Mouse (Mus musculus) adrenal gland, postnatal 36 days (tissue): ENCODE measurements around the gene Zfp945. TPM values are rescaled to one million over a fixed set of nuclear protein-coding genes. Genes with fewer than 3 reads are reported as not detected.
"Not testable (repeated sequence)": the region's sequence is repeated elsewhere in the genome, so short reads cannot be mapped to it uniquely, and the experiment has no call there.

Source experiments
- DNase-seq, 2 experiments: peaks; one replicate each; pipeline ENCODE4 v3.0.0; 2021; ENCODE audit warnings: mixed read lengths in 1 of 2
- long read RNA-seq, 2 experiments: library from polyadenylated mRNA; stranded (forward); transcript quantifications; one replicate each; pipeline ENCODE4 v2.0.0; 2021; ENCODE audit warnings: borderline sequencing depth in 2 of 2
- total RNA-seq, 2 experiments: library from RNA; stranded (reverse); gene quantifications; 2 replicates each; pipeline ENCODE4 v1.2.3; 2021

Gene Zfp945
- total RNA-seq, result 10 to 100 TPM in 1 of 2 experiments, 1 to 10 TPM in 1; 8.2 to 13.2 TPM
- long read RNA-seq, experiment 1, full-length matches to known transcripts, result 1 of 1 reads
- long read RNA-seq, experiment 1, partial matches to known transcripts, result 0 of 1 reads
- long read RNA-seq, experiment 1, other reads (novel, unspliced or antisense), result 0 of 1 reads
- long read RNA-seq, experiment 2, full-length matches to known transcripts, result 3 of 4 reads
- long read RNA-seq, experiment 2, partial matches to known transcripts, result 0 of 4 reads
- long read RNA-seq, experiment 2, other reads (novel, unspliced or antisense), result 1 of 4 reads

DNA sequence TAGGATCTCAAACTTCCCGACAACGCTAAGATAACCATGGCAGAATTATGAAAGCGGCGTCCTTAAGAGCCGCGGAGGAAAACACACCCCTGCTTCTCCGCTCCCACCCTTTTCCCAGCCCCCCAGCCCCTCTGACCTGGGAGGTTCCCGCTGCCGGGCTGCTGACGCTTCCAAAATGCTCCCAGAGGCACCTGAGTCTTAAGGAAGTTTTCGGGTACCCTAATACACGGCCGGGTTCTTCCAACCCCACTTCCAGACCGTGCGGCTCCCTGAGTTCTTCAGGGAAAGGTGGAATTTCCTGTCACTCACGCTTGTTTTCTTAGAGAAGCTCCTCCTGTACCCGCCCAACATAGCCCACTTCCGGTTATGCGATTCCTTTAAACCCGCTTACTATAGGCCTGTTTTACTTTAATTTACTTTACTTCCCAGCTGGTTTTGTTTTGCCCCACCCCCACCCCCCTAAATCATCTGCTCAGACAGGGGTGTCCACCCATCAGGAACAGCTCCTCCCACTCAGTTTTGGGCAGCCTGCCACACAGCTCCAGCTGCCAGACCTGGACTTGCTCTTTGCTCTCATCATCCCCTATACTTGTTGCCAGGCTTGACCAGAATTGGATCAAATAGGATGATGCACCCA, at the start of gene Zfp945:
Zfp945 (minus strand) TSS at position 290 of the 637 bp plus-strand sequence.
- peak; percentile 75 to 85 for DNase-seq

DNA sequence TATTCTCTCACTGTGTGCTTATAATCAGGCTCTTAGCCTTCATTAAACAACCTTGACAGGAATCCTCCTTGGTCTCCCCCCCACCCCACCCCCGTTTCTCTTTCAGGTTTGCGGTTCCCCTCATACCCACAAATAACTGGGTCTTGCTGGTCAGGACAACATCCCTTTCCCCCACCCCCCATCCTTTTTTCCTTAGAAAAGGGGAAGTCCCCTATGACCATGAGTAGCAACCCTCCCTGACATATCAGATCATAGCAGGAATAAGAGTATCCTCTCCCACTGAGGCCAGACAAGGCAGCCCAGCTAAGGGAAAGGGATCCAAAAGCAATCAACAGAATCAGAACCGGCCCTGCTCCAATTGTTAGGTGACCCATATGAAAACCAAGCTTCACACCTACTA, 21.4 kb upstream of the Zfp945 start:
- no peak for DNase-seq

DNA sequence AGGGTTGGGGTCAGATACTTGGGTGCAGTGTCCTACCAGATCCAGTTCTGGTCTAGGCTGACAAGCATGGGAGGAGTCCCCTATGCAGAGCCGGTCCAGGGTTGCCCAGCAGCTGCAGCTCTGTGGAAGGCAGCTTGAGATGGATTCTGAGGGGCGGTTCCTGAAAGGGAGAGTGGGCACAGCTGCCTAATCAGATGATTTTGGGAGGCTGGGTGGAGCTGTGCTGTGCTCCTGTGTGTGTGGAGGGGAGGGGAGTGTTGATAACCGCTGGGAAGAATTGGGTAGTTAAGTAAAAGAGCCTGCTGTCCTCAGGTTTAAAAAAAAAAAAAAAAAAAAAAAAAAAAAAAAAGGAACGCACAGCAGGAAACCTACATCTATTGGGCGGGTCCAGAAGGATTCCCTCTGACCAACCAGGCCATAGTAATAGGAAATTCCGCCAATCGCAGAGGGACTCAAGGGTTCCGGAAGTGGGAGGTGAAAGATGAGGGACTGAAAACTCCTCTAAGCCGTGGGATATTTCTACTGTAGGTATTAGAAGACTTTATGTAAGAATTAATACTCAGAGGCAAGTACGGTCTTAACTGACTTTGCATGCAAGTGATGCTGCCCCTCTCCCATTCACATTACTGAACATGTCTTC, 17.2 kb upstream of the Zfp945 start:
- DNase-seq, result no peak

DNA sequence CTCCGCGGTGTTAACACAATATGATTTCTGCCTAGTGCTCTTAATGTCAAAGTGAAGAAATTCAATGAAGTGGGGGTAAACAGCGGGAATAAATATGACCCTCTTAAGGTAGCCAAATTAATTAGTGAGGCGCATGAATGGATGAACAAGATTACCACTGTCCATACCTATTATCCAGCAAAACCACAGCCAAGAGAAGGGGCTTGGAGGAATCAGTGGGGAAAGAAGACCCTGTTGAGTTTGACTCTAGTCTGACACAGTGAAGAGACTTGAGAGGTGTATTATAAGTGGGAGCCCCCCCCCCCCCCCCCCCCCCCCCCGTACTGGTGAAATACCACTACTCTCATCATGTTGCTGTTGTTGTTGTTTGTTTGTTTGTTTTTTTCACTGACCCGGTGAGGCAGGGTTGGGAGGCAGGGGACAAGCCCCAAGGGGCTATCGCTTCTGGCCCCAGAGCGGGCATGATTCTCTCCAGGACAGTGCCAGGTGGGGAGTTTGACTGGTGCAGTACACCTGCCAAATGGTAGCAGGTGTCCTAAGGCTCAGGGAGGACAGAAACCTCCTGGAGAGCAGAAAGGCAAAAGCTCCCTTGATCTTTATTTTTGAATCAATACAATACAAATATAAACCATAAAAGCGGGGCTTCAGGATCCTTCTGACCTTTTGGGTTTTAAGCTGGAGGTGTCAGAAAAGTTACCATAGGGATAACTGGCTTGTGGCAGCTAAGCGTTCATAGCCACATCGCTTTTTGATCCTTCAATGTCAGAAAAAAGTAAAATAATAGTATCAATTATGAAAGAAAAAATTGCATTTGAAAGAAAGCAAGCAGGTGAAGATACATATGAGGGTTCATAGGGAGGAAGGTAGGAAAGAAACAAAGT, 10.7 kb upstream of the Zfp945 start:
- DNase-seq, result no peak

DNA sequence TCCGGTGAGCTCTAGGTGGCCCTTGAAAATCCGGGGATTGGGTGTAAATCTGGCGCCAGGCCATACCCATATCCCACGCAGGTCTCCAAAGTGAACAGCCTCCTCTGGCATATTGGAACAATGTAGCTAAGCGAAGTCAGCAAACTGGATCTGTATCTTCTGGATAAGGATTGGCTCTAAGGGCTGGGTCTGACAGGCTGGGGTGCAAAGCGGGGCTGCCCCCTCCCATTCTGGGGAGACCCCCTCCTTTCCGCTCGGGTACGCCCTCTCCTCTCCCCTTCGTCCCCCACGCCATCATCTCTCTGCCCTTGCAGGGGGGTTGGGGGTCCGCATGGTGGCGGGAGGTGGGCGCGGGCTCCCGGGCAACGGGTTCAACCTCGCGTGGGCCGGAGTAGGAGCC, 9.4 kb upstream of the Zfp945 start:
- no peak for DNase-seq

DNA sequence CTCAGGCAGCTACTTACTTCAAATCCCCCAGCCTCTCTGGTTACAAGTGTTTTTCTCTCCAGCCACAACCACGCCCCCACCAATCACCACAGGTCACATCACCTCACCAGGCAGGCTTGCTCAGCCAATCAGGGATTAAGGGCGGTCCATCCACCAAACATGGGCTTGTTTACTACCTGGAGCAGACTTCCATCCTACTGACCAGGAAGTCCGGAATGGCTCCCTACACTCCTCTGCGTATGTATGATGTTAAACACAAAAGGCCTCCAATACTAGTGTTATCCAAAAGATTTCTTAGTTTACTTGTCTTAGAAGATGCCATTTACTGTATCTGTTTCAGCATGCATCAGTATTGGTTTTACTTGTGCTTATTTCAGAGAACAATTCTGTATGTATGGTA, 8.6 kb upstream of the Zfp945 start:
- DNase-seq, result not testable (repeated sequence)

DNA sequence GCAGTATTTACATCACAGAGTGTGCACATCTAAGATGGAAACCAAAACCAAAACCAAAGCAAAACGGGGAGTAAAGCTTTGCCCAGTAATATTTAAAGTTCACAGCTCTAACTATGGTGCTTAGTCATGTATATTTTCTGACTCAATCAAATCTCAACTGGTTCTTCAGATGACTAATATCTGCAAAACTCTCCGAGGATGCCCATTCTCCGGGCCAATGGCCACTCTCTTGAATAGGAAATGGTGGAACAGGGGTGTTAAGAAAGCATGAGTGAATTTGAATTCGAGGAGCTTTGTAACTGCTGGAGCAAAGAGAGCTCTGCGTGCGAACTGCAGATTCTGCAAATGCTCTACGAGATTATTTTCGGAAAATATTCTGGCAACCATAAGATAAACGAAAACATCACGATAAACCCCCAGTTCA, 501 bp downstream of the Zfp945 start:
- DNase-seq, result peak; percentile 17 to 20

DNA sequence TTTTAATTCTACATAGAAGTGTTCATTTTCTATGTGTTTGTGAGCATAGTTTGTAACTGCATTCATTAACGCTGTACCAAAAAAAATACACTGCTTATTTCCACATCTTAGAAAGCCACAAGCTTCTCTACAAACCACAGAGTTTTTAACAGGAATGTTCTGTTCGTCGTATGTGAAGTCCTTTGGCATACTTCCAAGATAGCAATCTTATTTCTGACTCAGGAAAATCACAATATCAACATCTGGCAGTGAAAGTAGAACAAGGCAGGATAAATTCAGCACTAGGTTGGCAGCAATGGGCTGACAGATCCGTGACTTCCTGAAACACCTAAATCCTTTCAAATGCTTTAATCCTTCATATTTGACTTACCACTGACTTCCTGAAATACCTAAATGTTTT, 45.8 kb downstream of the Zfp945 start:
- no peak for DNase-seq

DNA sequence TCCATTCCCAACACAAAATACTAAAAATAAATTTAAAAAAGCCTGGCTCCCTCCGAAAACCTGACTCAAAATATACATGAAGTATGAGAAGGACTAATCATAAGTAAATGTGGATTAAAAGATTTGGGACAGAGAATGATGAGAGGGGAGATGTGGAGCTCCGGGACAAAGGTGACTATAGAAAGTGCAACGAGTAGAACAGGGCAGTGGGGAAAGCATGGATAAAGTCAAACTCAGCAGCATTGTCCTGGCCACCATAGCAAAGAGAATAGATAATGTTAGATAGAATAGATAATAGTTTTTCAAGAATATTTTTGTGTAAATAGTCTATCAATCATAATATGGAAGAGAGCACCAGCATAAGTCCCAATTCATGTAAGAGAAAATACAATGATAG, 48.7 kb downstream of the Zfp945 start:
- DNase-seq, result no peak

DNA sequence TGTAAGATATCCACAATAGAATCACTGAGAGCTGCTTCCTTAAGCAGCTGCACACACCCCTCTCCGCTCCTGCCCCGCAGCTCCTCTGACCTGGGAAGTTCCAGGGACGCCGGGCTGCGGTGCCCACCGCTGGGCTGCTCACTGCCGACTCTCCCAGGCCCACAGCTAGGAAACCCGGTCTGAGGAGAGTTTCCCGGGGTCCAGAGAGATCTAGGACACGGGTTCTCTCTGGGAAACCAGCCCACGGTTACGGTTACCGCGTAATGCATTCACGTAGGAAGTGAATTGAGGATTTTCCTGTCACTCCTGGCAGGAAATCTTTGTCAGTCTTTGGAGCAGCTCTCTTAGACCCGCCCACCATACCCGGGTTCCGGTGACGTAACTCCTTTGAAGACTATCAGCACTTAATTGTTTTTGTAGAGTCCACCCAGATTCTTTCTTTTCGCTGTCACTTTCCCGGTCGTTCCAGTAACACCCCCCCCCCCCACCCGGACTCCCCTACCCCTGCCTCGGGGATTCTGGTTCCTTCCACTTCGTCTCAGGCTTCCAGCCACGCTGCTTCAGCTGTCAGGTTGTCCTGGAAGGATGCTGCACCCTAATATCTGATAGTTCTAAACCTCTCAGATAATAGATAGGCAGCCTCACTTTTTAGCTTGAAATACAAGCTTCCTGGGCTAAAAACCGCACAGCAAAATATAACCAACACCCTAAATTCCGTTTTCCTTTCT, 49.3 kb downstream of the Zfp945 start:
- DNase-seq, result peak; percentile 69 to 82

DNA sequence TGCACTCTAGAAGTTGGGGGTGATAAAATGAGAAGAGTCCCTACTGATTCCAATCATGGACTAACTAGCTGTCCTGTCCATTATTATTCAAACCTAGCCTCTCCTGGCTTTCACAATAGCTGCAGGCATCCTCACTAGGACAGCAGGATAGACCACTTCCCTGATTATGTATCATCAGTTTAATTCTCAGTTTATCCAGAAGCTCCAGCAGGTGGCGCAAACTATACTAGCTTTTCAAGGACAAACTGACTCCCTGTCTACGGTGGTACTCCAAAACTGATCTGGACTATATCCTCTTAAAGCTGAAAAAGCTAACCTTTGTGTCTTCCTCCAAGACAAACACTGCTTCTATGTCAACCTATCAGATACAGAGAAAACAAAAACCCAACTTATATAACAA, 67.2 kb downstream of the Zfp945 start:
- DNase-seq, result peak in 1 of 2 experiments; percentile 16

Other genes with a start within 250 kb of the Zfp945 start
- not detected for gene Vmn2r113, start 75.8 kb upstream of the Zfp945 start, total RNA-seq
- not detected for gene Vmn2r-ps130, start 194.0 kb upstream of the Zfp945 start, total RNA-seq